In the genomic region with DNA sequence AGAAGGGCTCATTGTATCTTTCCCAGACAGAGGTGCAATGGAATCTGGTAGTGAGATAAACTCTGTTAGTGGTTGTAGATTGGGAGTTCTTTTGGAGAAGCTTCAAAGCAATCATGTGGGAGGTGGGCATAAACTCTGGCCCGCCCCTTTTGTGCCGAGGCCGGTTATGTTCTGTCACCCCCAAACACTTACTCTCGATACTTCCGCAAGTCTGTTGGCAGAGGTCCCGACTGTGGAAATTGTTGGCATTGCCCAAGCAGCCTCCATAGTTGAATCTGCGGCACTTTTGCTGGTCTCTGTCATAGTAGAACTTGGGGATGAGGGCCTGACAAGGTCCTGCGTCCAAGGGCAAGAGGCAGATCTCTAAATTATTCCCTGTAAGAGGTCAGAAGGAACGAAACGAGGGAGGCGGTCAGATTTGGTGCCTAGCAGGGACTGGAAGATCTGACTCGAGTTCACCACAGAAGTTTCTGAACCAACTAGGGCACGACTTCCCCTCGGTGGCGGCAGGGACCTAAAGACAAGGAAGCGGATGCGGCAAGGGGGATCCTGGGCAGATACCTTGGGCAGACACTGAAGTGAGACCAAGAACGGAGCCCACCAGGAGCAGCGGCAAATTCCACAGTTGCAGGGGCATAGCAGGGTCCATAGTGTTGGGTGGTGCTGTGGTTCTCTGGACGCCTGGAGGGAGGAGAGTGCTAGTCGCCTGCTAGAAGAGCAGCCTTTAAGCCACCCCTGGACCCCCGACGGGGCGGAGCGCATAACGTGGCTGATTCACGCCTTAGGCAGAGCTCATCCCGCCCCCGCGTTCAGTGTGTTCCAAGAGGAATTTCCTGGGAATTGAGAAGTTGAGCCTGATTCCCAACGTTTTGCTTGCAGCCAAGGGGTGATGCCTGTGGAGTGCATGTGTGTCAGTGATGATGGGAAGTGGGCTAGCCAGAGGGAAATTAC, we compare ENCODE assay signal across 9 mouse cellular contexts. TPM values are rescaled to one million over a fixed set of nuclear protein-coding genes. Genes with fewer than 3 reads are reported as not detected.
DNase-seq lines count a peak whose midpoint lies in the region; ATAC-seq and TF ChIP-seq lines count a peak whose summit lies in the region.
"Had no signal": no experiment of that assay in that cellular context is flagged by ENCODE, and none has a peak within 500 bp of the region (broad histone marks: within the 10 kb centered on the region; RNA-seq: fewer than 3 reads in every experiment).

No protein-coding gene starts in this region.

- H3K9ac ChIP-seq in heart, adult 2 months (ENCODE audit: low read depth, low read length), result peak overlapping the region; percentile 51
- no peak overlapping the region for H3K9ac ChIP-seq in intestine, postnatal 0 days (ENCODE audit: low read depth, low read length)
- H3K9ac ChIP-seq in liver, embryonic 16.5 days (ENCODE audit: low read depth, low read length), result no peak overlapping the region
- no peak overlapping the region for H3K9ac ChIP-seq in neural tube, embryonic 11.5 days (ENCODE audit: low read length)

- H3K27me3 ChIP-seq in heart, adult 2 months (ENCODE audit: control insufficient read depth, insufficient read depth, low read length), result no peaks in the 10 kb centered on the region
- H3K27me3 ChIP-seq in intestine, postnatal 0 days (replicated peaks; ENCODE audit: control insufficient read depth, insufficient read depth, low read length), result no peaks in the 10 kb centered on the region
- H3K27me3 ChIP-seq in liver, embryonic 16.5 days (ENCODE audit: control insufficient read depth, insufficient read depth, low read depth, low read length), result no peaks in the 10 kb centered on the region
- no peaks in the 10 kb centered on the region for H3K27me3 ChIP-seq in neural tube, embryonic 11.5 days (ENCODE audit: control insufficient read depth, insufficient read depth, low read length)

- intact Hi-C loops in heart, adult 2 months (cut with DNase I), result loop anchor here (2.0 kb wide), 1 partner anchor 35 kb away; a partner anchor contains a TSS

- no peak for TF ChIP-seq CTCF in heart, adult 2 months (IDR thresholded peaks at IDR 0.05)
- TF ChIP-seq CTCF in intestine, postnatal 0 days (IDR thresholded peaks at IDR 0.05; ENCODE audit: low read depth), result no peak

- peak overlapping the region; percentile 44 for H3K4me3 ChIP-seq in heart, adult 2 months
- H3K4me3 ChIP-seq in intestine, postnatal 0 days (ENCODE audit: low read depth, low read length), result peak overlapping the region; percentile 18
- H3K4me3 ChIP-seq in liver, embryonic 16.5 days (ENCODE audit: low read depth, low read length), result peak overlapping the region; percentile 35
- no peak overlapping the region for H3K4me3 ChIP-seq in neural tube, embryonic 11.5 days (ENCODE audit: low read depth, low read length)

- 0 out of 2 replicates have a peak, but pooled peaks cover 1% of the 10 kb centered on the region for H3K4me1 ChIP-seq in heart, adult 2 months (ENCODE audit: control insufficient read depth, insufficient read depth, low read length)
- no peaks in the 10 kb centered on the region for H3K4me1 ChIP-seq in intestine, postnatal 0 days (replicated peaks; ENCODE audit: control insufficient read depth, insufficient read depth, low read length)
- no peaks in the 10 kb centered on the region for H3K4me1 ChIP-seq in liver, embryonic 16.5 days (ENCODE audit: control insufficient read depth, low read depth, low read length)
- H3K4me1 ChIP-seq in neural tube, embryonic 11.5 days (ENCODE audit: control insufficient read depth, insufficient read depth, low read length), result no peaks in the 10 kb centered on the region

- 7% methylated on average over 31 of the region's 31 CpGs for WGBS in heart, adult 2 months
- 35% methylated on average over 31 of the region's 31 CpGs for WGBS in intestine, postnatal 0 days
- WGBS in liver, embryonic 16.5 days (ENCODE audit: insufficient replicate concordance), result 21% methylated on average over 31 of the region's 31 CpGs
- WGBS in neural tube, embryonic 11.5 days, result 28% methylated on average over 31 of the region's 31 CpGs

- ATAC-seq in intestine, postnatal 0 days, result no peak
- ATAC-seq in liver, embryonic 16.5 days (ENCODE audit: low read depth), result no peak
- no peak for ATAC-seq in neural tube, embryonic 11.5 days (ENCODE audit: insufficient read depth, low FRiP score, low TSS enrichment)

- H3K79me2 ChIP-seq in heart, adult 2 months (replicated peaks; ENCODE audit: control insufficient read depth, insufficient read depth, low read length), result no peaks in the 10 kb centered on the region

- H3K9me3 ChIP-seq in intestine, postnatal 0 days (ENCODE audit: control insufficient read depth), result no peaks in the 10 kb centered on the region
- H3K9me3 ChIP-seq in liver, embryonic 16.5 days (replicated peaks; ENCODE audit: control insufficient read depth, low read length), result no peaks in the 10 kb centered on the region
- H3K9me3 ChIP-seq in neural tube, embryonic 11.5 days (ENCODE audit: control insufficient read depth, low read length), result no peaks in the 10 kb centered on the region

- H3K27ac ChIP-seq in heart, adult 2 months, result peak overlapping the region; percentile 69
- H3K27ac ChIP-seq in intestine, postnatal 0 days (ENCODE audit: low read depth, low read length), result no peak overlapping the region
- H3K27ac ChIP-seq in liver, embryonic 16.5 days (ENCODE audit: low read length), result no peak overlapping the region
- no peak overlapping the region for H3K27ac ChIP-seq in neural tube, embryonic 11.5 days (ENCODE audit: low read depth, low read length)

- no peak for TF ChIP-seq EP300 in heart, adult 2 months (IDR thresholded peaks at IDR 0.05; ENCODE audit: insufficient read depth, low read depth, low read length)

- DNase-seq in cerebellum, postnatal 25 days, result peak; percentile 3
- DNase-seq in cerebellum, adult 8-10 months, result no peak
- peak; percentile 14 for DNase-seq in embryo, embryonic 9.5 days (ENCODE audit: extremely low spot score)
- peak; percentile 47 to 57 for DNase-seq in heart, adult 2 months
- DNase-seq in neural tube, embryonic 11.5 days (ENCODE audit: low spot score), result peak; percentile 25
- DNase-seq in c-Kit-positive CD71-positive TER-119-positive erythroid progenitor cells, embryonic 14.5 days (ENCODE audit: low spot score), result no peak

- H3K4me2 ChIP-seq in intestine, postnatal 0 days (replicated peaks; ENCODE audit: low read depth), result peak overlapping the region; percentile 52
- peak overlapping the region; percentile 41 for H3K4me2 ChIP-seq in liver, embryonic 16.5 days (ENCODE audit: low read depth, low read length)
- H3K4me2 ChIP-seq in neural tube, embryonic 11.5 days (ENCODE audit: low read depth), result peak overlapping the region; percentile 15; the same call in 1 of the 2 replicates

- H3K36me3 ChIP-seq in heart, adult 2 months (ENCODE audit: control insufficient read depth, insufficient read depth, low read length), result no peaks in the 10 kb centered on the region
- H3K36me3 ChIP-seq in intestine, postnatal 0 days (ENCODE audit: control insufficient read depth, insufficient read depth), result no peaks in the 10 kb centered on the region
- H3K36me3 ChIP-seq in liver, embryonic 16.5 days (ENCODE audit: control insufficient read depth, insufficient read depth), result no peaks in the 10 kb centered on the region
- no peaks in the 10 kb centered on the region for H3K36me3 ChIP-seq in neural tube, embryonic 11.5 days (ENCODE audit: control insufficient read depth, insufficient read depth, low read length)

- TF ChIP-seq POLR2A in heart, adult 2 months (IDR thresholded peaks at IDR 0.05; ENCODE audit: insufficient read depth, low read depth, low read length), result no peak; the same call in 1 of the 2 replicates

RNA-seq across cellular contexts. Expression of a gene that starts 20.8 kb away (rescaled TPM):
- total RNA-seq in heart, adult 2 months (2021), result 1 to 10 TPM; 1.0 to 1.3 TPM
- polyA plus RNA-seq in heart, adult 2 months (2012; rRNA removed), result 0.90 and 1.9 TPM in 2 replicates
- 7.1 and 8.2 TPM in 2 replicates for polyA plus RNA-seq in intestine, postnatal 0 days (2015; fragmentation: Nextera tagmentation; extraction: Ambion mirVana)
- polyA plus RNA-seq in liver, embryonic 16.5 days (2015; fragmentation: Nextera tagmentation; extraction: Ambion mirVana), result 26.2 and 27.9 TPM in 2 replicates
- polyA plus RNA-seq in neural tube, embryonic 11.5 days (2014; fragmentation: Nextera tagmentation; extraction: Ambion mirVana), result 0.15 and 0.74 TPM in 2 replicates

RNA-seq across cellular contexts. Expression of a gene that starts 25.6 kb away (rescaled TPM):
- total RNA-seq in heart, adult 2 months (2021), result not detected
- not detected in 2 replicates for polyA plus RNA-seq in heart, adult 2 months (2012; rRNA removed)
- 0.17 TPM in 1 of 2 replicates, not detected in the other for polyA plus RNA-seq in intestine, postnatal 0 days (2015; fragmentation: Nextera tagmentation; extraction: Ambion mirVana)
- 0.11 TPM in 1 of 2 replicates, not detected in the other for polyA plus RNA-seq in liver, embryonic 16.5 days (2015; fragmentation: Nextera tagmentation; extraction: Ambion mirVana)
- polyA plus RNA-seq in neural tube, embryonic 11.5 days (2014; fragmentation: Nextera tagmentation; extraction: Ambion mirVana), result not detected in 2 replicates
- polyA plus RNA-seq: C2C12 had no signal

RNA-seq across cellular contexts. Expression of a gene that starts 35.8 kb away (rescaled TPM):
- 10 to 100 TPM; 51.2 to 77.2 TPM for total RNA-seq in heart, adult 2 months (2021)
- 9.4 and 15.2 TPM in 2 replicates for polyA plus RNA-seq in heart, adult 2 months (2012; rRNA removed)
- 93.7 and 100 TPM in 2 replicates for polyA plus RNA-seq in intestine, postnatal 0 days (2015; fragmentation: Nextera tagmentation; extraction: Ambion mirVana)
- 29.6 and 31.0 TPM in 2 replicates for polyA plus RNA-seq in liver, embryonic 16.5 days (2015; fragmentation: Nextera tagmentation; extraction: Ambion mirVana)
- polyA plus RNA-seq in neural tube, embryonic 11.5 days (2014; fragmentation: Nextera tagmentation; extraction: Ambion mirVana), result 36.1 and 42.4 TPM in 2 replicates

Comparison
In these comparisons a context has a peak if more than half of its experiments do, and no peak if none do; other contexts are left out.
1. DNase-seq: peak in cerebellum, postnatal 25 days (2 of 2), embryo, embryonic 9.5 days (single experiment), heart, adult 2 months (2 of 2) and neural tube, embryonic 11.5 days (single experiment); none in cerebellum, adult 8-10 months (single experiment) and c-Kit-positive CD71-positive TER-119-positive erythroid progenitor cells, embryonic 14.5 days (single experiment).
2. Peak in every context shown above with its lines, with median percentiles within 50 percentile points of each other: H3K4me2 ChIP-seq.